Mouse (Mus musculus) neural tube, embryonic 14.5 days (tissue): Measurements from ENCODE around the gene 4930404N11Rik. TPM values are rescaled to one million over a fixed set of nuclear protein-coding genes. Genes with fewer than 3 reads are reported as not detected.

Source experiments
- ATAC-seq: fragments of 200-750 bp; cut with Nextera tagmentation; 2 replicates; pipeline ENCODE4 v1.8.0; 2017; ENCODE audit warnings: low read depth, mild to moderate bottlenecking, moderate TSS enrichment, moderate library complexity
- H3K27ac ChIP-seq: fragments of 300-500 bp; sonication (generic); 2 replicates; pipeline ENCODE4 v1.5.1; 2014; ENCODE audit warnings: low read depth, mild to moderate bottlenecking, control low read depth, low read length, moderate library complexity, mixed read lengths
- H3K27me3 ChIP-seq: fragments of 300-500 bp; sonication (generic); 2 replicates; pipeline ENCODE4 v1.6.1; 2014; ENCODE audit warnings: low read length; ENCODE audit not compliant: control insufficient read depth, insufficient read depth
- H3K36me3 ChIP-seq: fragments of 300-500 bp; sonication (generic); 2 replicates; pipeline ENCODE4 v1.6.1; 2014; ENCODE audit warnings: low read length, mixed read lengths; ENCODE audit not compliant: control insufficient read depth, insufficient read depth
- H3K4me1 ChIP-seq: fragments of 300-500 bp; sonication (generic); 2 replicates; pipeline ENCODE4 v1.6.1; 2014; ENCODE audit warnings: low read length; ENCODE audit not compliant: control insufficient read depth, insufficient read depth
- H3K4me2 ChIP-seq: fragments of 300-500 bp; sonication (generic); 2 replicates; pipeline ENCODE4 v1.6.1; 2014; ENCODE audit warnings: mild to moderate bottlenecking, low read depth, low read length, control low read depth
- H3K4me3 ChIP-seq: fragments of 300-500 bp; sonication (generic); 2 replicates; pipeline ENCODE4 v1.5.1; 2014; ENCODE audit warnings: low read depth, low read length, control low read depth, mixed read lengths
- H3K9ac ChIP-seq: fragments of 300-500 bp; sonication (generic); replicated peaks from 2 replicates; pipeline ENCODE4 v1.6.1; 2014; ENCODE audit warnings: low read depth, mild to moderate bottlenecking, control low read depth, low read length, mixed read lengths
- H3K9me3 ChIP-seq: fragments of 300-500 bp; sonication (generic); 2 replicates; pipeline ENCODE4 v1.6.1; 2016; ENCODE audit warnings: low read length; ENCODE audit not compliant: control insufficient read depth
- WGBS: fragments of 180-500 bp; shearing (Covaris S2); extraction: QIAGEN DNeasy Blood & Tissue Kit; methylation state at CpG from one replicate; pipeline ENCODE4 v1.1.7; 2014; 5-methylcytosine and 5-hydroxymethylcytosine counted together
- polyA plus RNA-seq: library from polyadenylated mRNA; unstranded; fragments of >200 nt; fragmentation: Nextera tagmentation; extraction: Ambion mirVana; gene quantifications from 2 replicates; pipeline ENCODE4 v1.2.1, GENCODE M21; 2014

The 4930404N11Rik gene
- polyA plus RNA-seq = 0.39 and 0.42 TPM in 2 replicates

GRCm38 (mm10) chr10:81365672-81366476 is at the start of gene 4930404N11Rik:
Gene 4930404N11Rik, minus strand, starts transcription at chr10:81365816.
- 14% methylated on average over 12 of the region's 12 CpGs for WGBS
- H3K4me3 ChIP-seq = no peak within 1 kb of the TSS
- 0 out of 2 replicates have a peak, but pooled peaks have one; percentile 7 for ATAC-seq
- H3K9me3 ChIP-seq = no peaks in the 10 kb centered on the region
- no peak within 1 kb of the TSS for H3K27ac ChIP-seq
- peaks cover 39% of the 10 kb centered on the region for H3K36me3 ChIP-seq
- H3K4me1 ChIP-seq = peaks cover 10% of the 10 kb centered on the region; the same call in 1 of the 2 replicates
- H3K4me2 ChIP-seq = peak within 1 kb of the TSS; percentile 30; the same call in 1 of the 2 replicates
- H3K9ac ChIP-seq = no peak within 1 kb of the TSS
- 0 out of 2 replicates have a peak, but pooled peaks cover 3% of the 10 kb centered on the region for H3K27me3 ChIP-seq

- Histone ChIP-seq H3K36me3 (peaks cover 3% of the 10 kb centered on the region; the same call in 1 of the 2 replicates), H3K9ac (no peak overlapping the region), H3K4me2 (no peak overlapping the region), H3K27ac (no peak overlapping the region), H3K27me3 (no peaks in the 10 kb centered on the region), H3K9me3 (no peaks in the 10 kb centered on the region), H3K4me1 (peaks cover 41% of the 10 kb centered on the region), H3K4me3 (no peak overlapping the region)
- no peak for ATAC-seq
- WGBS = 77% methylated on average over 5 of the region's 5 CpGs
Measured at GRCm38 (mm10) chr10:81415146-81415545, 49.5 kb upstream of the 4930404N11Rik start.

- Histone ChIP-seq H3K27ac (no peak overlapping the region), H3K4me1 (peaks cover 41% of the 10 kb centered on the region), H3K36me3 (no peaks in the 10 kb centered on the region), H3K4me3 (no peak overlapping the region), H3K4me2 (no peak overlapping the region), H3K27me3 (no peaks in the 10 kb centered on the region), H3K9ac (0 out of 2 replicates have a peak overlapping the region, but pooled peaks have one; percentile 0), H3K9me3 (no peaks in the 10 kb centered on the region)
- no peak for ATAC-seq
Measured at GRCm38 (mm10) chr10:81414682-81415081, 49.1 kb upstream of the 4930404N11Rik start.

- H3K36me3 ChIP-seq = no peaks in the 10 kb centered on the region
- no peaks in the 10 kb centered on the region for H3K27me3 ChIP-seq
- H3K4me1 ChIP-seq = peaks cover 41% of the 10 kb centered on the region
- no peak for ATAC-seq
- no peak overlapping the region for H3K4me3 ChIP-seq
- 0 out of 2 replicates have a peak overlapping the region, but pooled peaks have one; percentile 8 for H3K9ac ChIP-seq
- no peak overlapping the region for H3K4me2 ChIP-seq
- 28% methylated on average over 26 of the region's 26 CpGs for WGBS
- H3K9me3 ChIP-seq = no peaks in the 10 kb centered on the region
- H3K27ac ChIP-seq = no peak overlapping the region
Measured at GRCm38 (mm10) chr10:81413310-81414261, 48.0 kb upstream of the 4930404N11Rik start.

- H3K27me3 ChIP-seq = 0 out of 2 replicates have a peak, but pooled peaks cover 2% of the 10 kb centered on the region
- H3K9ac ChIP-seq = no peak overlapping the region
- no peaks in the 10 kb centered on the region for H3K9me3 ChIP-seq
- ATAC-seq = no peak
- 76% methylated on average over 16 of the region's 16 CpGs for WGBS
- H3K27ac ChIP-seq = peak overlapping the region; percentile 46
- H3K4me1 ChIP-seq = peaks cover 43% of the 10 kb centered on the region
- no peaks in the 10 kb centered on the region for H3K36me3 ChIP-seq
- H3K4me2 ChIP-seq = no peak overlapping the region
- H3K4me3 ChIP-seq = no peak overlapping the region
Measured at GRCm38 (mm10) chr10:81412586-81413309, 47.1 kb upstream of the 4930404N11Rik start.

- no peak overlapping the region for H3K9ac ChIP-seq
Measured at GRCm38 (mm10) chr10:81411471-81412400, 46.1 kb upstream of the 4930404N11Rik start.

GRCm38 (mm10) chr10:81410981-81411380 is 45.4 kb upstream of the 4930404N11Rik start:
- no peak overlapping the region for H3K4me3 ChIP-seq
- H3K9ac ChIP-seq = no peak overlapping the region
- H3K4me1 ChIP-seq = peaks cover 45% of the 10 kb centered on the region
- H3K27ac ChIP-seq = peak overlapping the region; percentile 46; the same call in 1 of the 2 replicates
- H3K4me2 ChIP-seq = no peak overlapping the region
- no peaks in the 10 kb centered on the region for H3K9me3 ChIP-seq
- 0 out of 2 replicates have a peak, but pooled peaks cover 2% of the 10 kb centered on the region for H3K27me3 ChIP-seq
- WGBS = 80% methylated on average over 9 of the region's 9 CpGs
- peaks cover 5% of the 10 kb centered on the region; the same call in 1 of the 2 replicates for H3K36me3 ChIP-seq
- ATAC-seq = no peak

More at GRCm38 (mm10) chr10:81411471-81412400, 46.1 kb upstream of the 4930404N11Rik start:
- Histone ChIP-seq H3K27me3 (0 out of 2 replicates have a peak, but pooled peaks cover 2% of the 10 kb centered on the region), H3K4me1 (peaks cover 46% of the 10 kb centered on the region), H3K36me3 (peaks cover 5% of the 10 kb centered on the region; the same call in 1 of the 2 replicates), H3K4me3 (no peak overlapping the region), H3K4me2 (no peak overlapping the region), H3K9me3 (no peaks in the 10 kb centered on the region), H3K27ac (peak overlapping the region; percentile 46)
- no peak for ATAC-seq
- WGBS = 51% methylated on average over 18 of the region's 18 CpGs
